Mouse (Mus musculus) small intestine, adult 2 months (tissue): Measurements from ENCODE around the gene Mpst. TPM values are rescaled to one million over a fixed set of nuclear protein-coding genes. Genes with fewer than 3 reads are reported as not detected.

ENCODE experiments used
- H3K27ac ChIP-seq: fragments of 200-500 bp; 2 replicates; pipeline ENCODE4 v1.5.1; 2012; ENCODE audit warnings: low read depth, low read length, control low read depth, inconsistent platforms; ENCODE audit not compliant: insufficient read depth
- H3K27me3 ChIP-seq: fragments of 200-500 bp; 2 replicates; pipeline ENCODE4 v1.6.1; 2012; ENCODE audit warnings: mild to moderate bottlenecking, moderate library complexity, low read length, inconsistent platforms; ENCODE audit not compliant: control insufficient read depth, insufficient read depth
- H3K36me3 ChIP-seq: fragments of 200-500 bp; 2 replicates; pipeline ENCODE4 v1.6.1; 2012; ENCODE audit warnings: mild to moderate bottlenecking, low read length, control low read depth, inconsistent platforms; ENCODE audit not compliant: control insufficient read depth, insufficient read depth
- H3K4me1 ChIP-seq: fragments of 200-500 bp; 2 replicates; pipeline ENCODE4 v1.6.1; 2012; ENCODE audit warnings: low read length, inconsistent platforms, mixed read lengths; ENCODE audit not compliant: control insufficient read depth, insufficient read depth, insufficient read length
- H3K4me3 ChIP-seq: fragments of 200-500 bp; 2 replicates; pipeline ENCODE4 v1.5.1; 2012; ENCODE audit warnings: low read depth, mild to moderate bottlenecking, control low read depth, inconsistent platforms, low read length, moderate library complexity
- CTCF ChIP-seq: fragments of 200-500 bp; IDR thresholded peaks from 2 replicates; pipeline ENCODE4 v1.5.1; 2012; ENCODE audit warnings: low read depth, mild to moderate bottlenecking, control low read depth, inconsistent platforms, low read length, moderate library complexity, mixed read lengths; ENCODE audit not compliant: insufficient replicate concordance, insufficient read length; ENCODE audit errors: extremely low read depth
- POLR2A ChIP-seq: fragments of 200-500 bp; IDR thresholded peaks from 2 replicates; pipeline ENCODE4 v1.6.1; 2012; ENCODE audit warnings: low read depth, mild to moderate bottlenecking, control low read depth, inconsistent platforms, low read length, moderate library complexity
- WGBS: fragments of 180-500 bp; shearing (Covaris S2); methylation state at CpG from one replicate; pipeline ENCODE4 v1.1.7; 2018; 5-methylcytosine and 5-hydroxymethylcytosine counted together
- polyA plus RNA-seq: library from polyadenylated mRNA; depleted of rRNA; stranded (reverse); fragments of >200 nt; gene quantifications from 2 replicates; pipeline ENCODE4 v1.2.3, GENCODE M21; 2012

Mpst gene
- polyA plus RNA-seq, 1 experiment, result 177 TPM

GRCm38 (mm10) chr15:78447746-78448535 lies 41.7 kb downstream of the Mpst start:
- no peaks in the 10 kb centered on the region for H3K27me3 ChIP-seq
- WGBS, result under 1% methylated on average over 22 of the region's 22 CpGs
- TF ChIP-seq POLR2A (no peak), CTCF (peak; percentile 97)
- H3K36me3 ChIP-seq, result no peaks in the 10 kb centered on the region
- H3K4me3 ChIP-seq, result peak overlapping the region; percentile 5; the same call in 1 of the 2 replicates
- H3K27ac ChIP-seq, result peak overlapping the region; percentile 25
- peaks cover 3% of the 10 kb centered on the region for H3K4me1 ChIP-seq

DNA sequence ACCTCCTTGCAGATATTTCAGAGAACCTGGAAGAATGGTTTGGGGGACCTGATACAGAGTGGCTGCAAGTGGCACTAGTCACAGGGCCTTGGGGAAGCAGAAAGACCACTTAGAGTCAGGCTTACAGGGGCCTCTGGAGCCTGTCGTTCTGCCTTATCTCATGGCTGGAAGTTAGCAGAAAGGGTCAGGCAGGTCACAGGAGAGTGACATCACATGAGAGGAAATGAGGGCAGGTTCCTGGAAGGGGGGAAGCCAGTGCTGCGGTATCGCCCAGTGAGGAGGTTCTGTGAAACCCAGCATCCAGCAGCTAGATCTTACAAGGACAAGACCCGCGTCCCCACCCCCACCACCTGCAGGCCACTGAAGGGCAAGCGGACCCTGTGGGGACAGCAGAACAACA lies 42.9 kb downstream of the Mpst start:
- peak overlapping the region; percentile 38 for H3K27ac ChIP-seq
- no peak for TF ChIP-seq POLR2A
- no peak for TF ChIP-seq CTCF
- 72% methylated on average over 6 of the region's 6 CpGs for WGBS
- H3K4me3 ChIP-seq, result no peak overlapping the region
- no peaks in the 10 kb centered on the region for H3K27me3 ChIP-seq
- H3K4me1 ChIP-seq, result peaks cover 3% of the 10 kb centered on the region
- H3K36me3 ChIP-seq, result no peaks in the 10 kb centered on the region

DNA sequence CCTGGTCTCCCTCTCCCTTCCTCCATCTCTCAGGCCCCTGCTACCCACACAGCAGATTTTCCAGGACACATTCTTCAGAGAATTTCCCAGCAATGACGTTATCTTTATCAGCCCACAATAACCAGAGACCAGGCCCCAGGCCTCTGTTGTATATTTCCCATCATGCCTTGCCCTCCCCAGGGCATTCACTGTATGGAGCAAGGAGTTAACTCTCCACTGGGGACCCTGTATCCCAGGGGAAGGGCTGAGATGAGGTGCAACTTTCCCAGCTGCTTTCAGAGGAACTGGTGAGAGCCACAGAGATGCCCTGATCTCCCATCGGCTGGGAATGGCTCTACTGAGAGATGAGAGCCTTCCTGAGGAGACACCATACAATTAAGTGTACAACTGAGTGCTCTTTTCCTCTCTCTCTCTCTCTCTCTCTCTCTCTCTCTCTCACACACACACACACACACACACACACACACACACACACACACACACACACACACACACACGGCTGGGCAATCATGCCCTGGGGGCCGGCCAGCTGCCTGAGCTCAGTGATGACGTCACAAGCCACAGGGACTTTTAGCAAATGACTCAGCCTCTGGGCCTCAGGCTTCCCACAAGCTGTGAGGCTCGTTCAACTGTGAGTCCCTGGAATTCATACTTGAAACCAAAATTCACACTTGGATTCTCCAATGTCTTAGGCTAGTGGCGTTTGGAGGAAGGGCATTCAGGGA lies 43.6 kb downstream of the Mpst start:
- TF ChIP-seq POLR2A (no peak), CTCF (no peak)
- no peaks in the 10 kb centered on the region for H3K27me3 ChIP-seq

DNA sequence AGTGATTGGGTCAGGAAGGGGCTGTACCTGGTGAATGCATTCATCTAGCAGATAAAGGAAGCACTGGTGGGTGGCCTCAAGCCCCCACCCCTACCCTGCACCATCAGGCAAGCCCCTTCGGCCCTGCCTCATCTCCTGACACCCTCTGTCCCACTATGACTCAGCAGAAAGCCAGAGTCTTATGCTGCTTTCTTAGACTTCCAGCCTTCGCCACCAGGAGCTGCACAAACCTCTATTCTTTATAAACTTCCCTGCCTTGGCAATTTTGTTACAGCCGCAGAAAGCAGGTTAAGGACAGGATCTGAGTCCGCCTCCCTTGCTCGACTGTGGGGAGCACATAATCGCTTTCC lies 44.2 kb downstream of the Mpst start:
- Histone ChIP-seq H3K27ac (peak overlapping the region; percentile 38), H3K27me3 (no peaks in the 10 kb centered on the region), H3K4me1 (peaks cover 3% of the 10 kb centered on the region), H3K36me3 (no peaks in the 10 kb centered on the region), H3K4me3 (no peak overlapping the region)
- WGBS, result 82% methylated on average over 6 of the region's 6 CpGs
- TF ChIP-seq CTCF, result no peak
- no peak for TF ChIP-seq POLR2A

More for the DNA sequence above, 43.6 kb downstream of the Mpst start:
- 27% methylated on average over 7 of the region's 7 CpGs for WGBS
- Histone ChIP-seq H3K36me3 (no peaks in the 10 kb centered on the region), H3K4me3 (no peak overlapping the region), H3K27ac (peak overlapping the region; percentile 38), H3K4me1 (peaks cover 3% of the 10 kb centered on the region)

DNA sequence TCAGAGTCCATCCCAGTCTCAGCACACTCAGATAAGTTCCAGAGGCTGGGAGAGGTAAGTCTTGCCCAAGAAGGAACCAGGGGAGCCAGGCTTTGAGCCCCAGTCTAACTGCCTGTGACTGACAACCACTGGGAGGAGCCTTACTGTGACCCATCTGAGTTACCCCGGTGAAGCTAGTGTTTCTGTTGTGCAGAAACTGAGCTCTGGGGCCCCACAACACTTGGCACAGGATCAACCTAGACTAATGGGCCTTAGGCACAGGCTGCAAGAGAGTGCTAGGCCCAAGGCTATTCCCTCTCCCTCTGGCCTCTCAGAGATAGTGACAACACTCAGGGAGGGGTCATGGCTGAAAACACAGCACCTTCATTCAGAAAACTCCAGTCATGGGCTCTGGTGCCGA lies 45.0 kb downstream of the Mpst start:
- TF ChIP-seq POLR2A (no peak), CTCF (no peak)
- no peaks in the 10 kb centered on the region for H3K36me3 ChIP-seq
- 54% methylated on average over 2 of the region's 2 CpGs for WGBS

DNA sequence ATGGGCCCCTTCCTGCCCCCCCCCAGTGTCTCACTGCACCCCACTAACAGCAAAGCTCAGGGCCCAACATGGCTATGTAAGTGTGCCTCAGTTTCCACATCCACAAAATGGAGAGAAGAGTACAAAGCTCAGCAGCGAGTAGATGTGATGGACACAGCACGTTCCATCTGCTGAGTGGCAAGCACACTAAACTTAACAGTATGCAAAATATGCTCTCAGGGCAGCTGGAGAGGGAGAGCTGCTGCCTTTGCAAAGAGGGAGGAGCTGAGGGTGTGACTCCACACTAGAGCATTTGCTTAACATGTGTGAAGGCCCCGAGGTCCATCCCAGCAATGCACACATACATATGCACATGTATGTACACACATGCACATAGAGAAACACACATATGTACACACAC lies 46.7 kb downstream of the Mpst start:
- no peak overlapping the region for H3K4me3 ChIP-seq

More for the DNA sequence above, 45.0 kb downstream of the Mpst start:
- Histone ChIP-seq H3K27ac (no peak overlapping the region), H3K4me3 (no peak overlapping the region), H3K4me1 (peaks cover 3% of the 10 kb centered on the region), H3K27me3 (no peaks in the 10 kb centered on the region)

GRCm38 (mm10) chr15:78455168-78455567 lies 49.0 kb downstream of the Mpst start:
- WGBS, result 42% methylated on average over 4 of the region's 4 CpGs
- Histone ChIP-seq H3K27ac (no peak overlapping the region), H3K4me1 (peaks cover 3% of the 10 kb centered on the region), H3K36me3 (no peaks in the 10 kb centered on the region), H3K27me3 (no peaks in the 10 kb centered on the region), H3K4me3 (no peak overlapping the region)
- TF ChIP-seq CTCF (no peak), POLR2A (no peak)

More for the DNA sequence above, 46.7 kb downstream of the Mpst start:
- TF ChIP-seq CTCF (no peak), POLR2A (no peak)
- Histone ChIP-seq H3K36me3 (no peaks in the 10 kb centered on the region), H3K4me1 (peaks cover 3% of the 10 kb centered on the region), H3K27ac (no peak overlapping the region), H3K27me3 (no peaks in the 10 kb centered on the region)
- 63% methylated on average over 3 of the region's 3 CpGs for WGBS
